Mouse (Mus musculus) heart, postnatal 0 days (tissue): ENCODE measurements around the gene Yjefn3.

ENCODE experiments used
- CTCF ChIP-seq: IDR thresholded peaks from 2 replicates; pipeline ENCODE4 v1.5.1; 2016; ENCODE audit warnings: antibody characterized with exemption, control low read depth, low read depth
- EP300 ChIP-seq: IDR thresholded peaks from 2 replicates; pipeline ENCODE4 v1.6.1; 2016; ENCODE audit warnings: antibody characterized with exemption, low read depth

DNA sequence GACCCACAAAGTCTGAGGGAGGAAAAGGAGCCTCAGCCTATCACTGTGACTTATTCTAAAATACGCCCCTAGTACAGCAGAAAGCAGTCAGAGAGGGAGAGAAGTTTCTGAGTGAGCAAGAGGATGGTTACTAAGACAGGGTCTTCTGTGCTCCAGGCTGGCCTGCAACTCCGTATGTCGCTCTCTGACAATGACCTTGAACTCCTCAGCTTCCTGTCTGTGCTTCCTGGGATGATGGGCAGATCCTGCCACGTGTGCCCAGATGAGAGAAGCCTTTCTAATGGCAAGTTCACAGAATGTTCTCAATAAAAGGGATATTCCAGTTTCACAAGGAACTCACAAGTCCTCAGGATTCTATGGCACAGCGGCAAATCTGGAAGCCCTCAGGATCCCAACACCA is 32.1 kb upstream of the Yjefn3 start:
- TF ChIP-seq CTCF, result no peak
- TF ChIP-seq EP300, result no peak
